Mouse (Mus musculus): ENCODE measurements around the gene Gm16223. TPM values are rescaled to one million over a fixed set of nuclear protein-coding genes. Genes with fewer than 3 reads are reported as not detected.

Gm16223 gene
- total and polyA plus RNA-seq, 3 experiments: not detected

GRCm38 (mm10) chr5:42023521-42023920, 44.2 kb upstream of the Gm16223 start:
- Histone ChIP-seq H3K27me3 (ENCODE audit: control insufficient read depth in 1 of 2, insufficient read depth in 2 of 2, low read length in 2 of 2) (no peaks in the 10 kb centered on the region), H3K9ac (ENCODE audit: control insufficient read depth, low read depth, low read length, poor library complexity, severe bottlenecking) (no peak overlapping the region), H3K9me3 (replicated peaks; ENCODE audit: insufficient read depth, low read length) (no peaks in the 10 kb centered on the region), H3K36me3 (ENCODE audit: control insufficient read depth in 1 of 2, insufficient read depth in 2 of 2, low read length in 2 of 2) (no peaks in the 10 kb centered on the region), H3K27ac (ENCODE audit: control insufficient read depth, low read depth, low read length) (no peak overlapping the region), H3K4me1 (ENCODE audit: control insufficient read depth in 1 of 2, insufficient read depth in 2 of 2, low read length in 2 of 2) (no peaks in the 10 kb centered on the region), H3K79me2 (ENCODE audit: control insufficient read depth, insufficient read depth, low read length, poor library complexity) (no peaks in the 10 kb centered on the region), H3K4me3 (ENCODE audit: control insufficient read depth in 1 of 2, insufficient read depth in 1 of 2, low read depth in 2 of 2, low read length in 2 of 2) (no peak overlapping the region)
- no peak for DNase-seq (ENCODE audit: low read depth, low spot score)
- TF ChIP-seq USF2 (IDR thresholded peaks at IDR 0.05; ENCODE audit: borderline replicate concordance in 1 of 2, insufficient read depth in 1 of 2, low read depth in 1 of 2, low read length in 2 of 2) (no peak), MYC (IDR thresholded peaks at IDR 0.05; ENCODE audit: low read depth, low read length) (no peak), POLR2A (IDR thresholded peaks at IDR 0.05; ENCODE audit: control insufficient read depth in 1 of 2, insufficient read depth in 1 of 2, low read depth in 1 of 2, low read length in 2 of 2, poor library complexity in 1 of 2) (no peak), ELF1 (IDR thresholded peaks at IDR 0.05; ENCODE audit: low read depth, low read length) (no peak), USF1 (IDR thresholded peaks at IDR 0.05; ENCODE audit: low read depth, low read length) (no peak)

- no peaks in the 10 kb centered on the region for H3K9me3 ChIP-seq (replicated peaks; ENCODE audit: insufficient read depth, low read length)
- no peaks in the 10 kb centered on the region for H3K4me1 ChIP-seq (ENCODE audit: control insufficient read depth in 1 of 2, insufficient read depth in 2 of 2, low read length in 2 of 2)
- H3K79me2 ChIP-seq (ENCODE audit: control insufficient read depth, insufficient read depth, low read length, poor library complexity): no peaks in the 10 kb centered on the region
- no peak for TF ChIP-seq MYC (IDR thresholded peaks at IDR 0.05; ENCODE audit: low read depth, low read length)
- no peak for TF ChIP-seq TBP (IDR thresholded peaks at IDR 0.05; ENCODE audit: low read depth, low read length)
- no peak for TF ChIP-seq KAT2A (conservative IDR thresholded peaks at IDR 0.05; ENCODE audit: low read depth, low read length)
- TF ChIP-seq E2F4 (IDR thresholded peaks at IDR 0.05; ENCODE audit: borderline replicate concordance, low read depth, low read length): no peak
- no peak for TF ChIP-seq CHD1 (IDR thresholded peaks at IDR 0.05; ENCODE audit: low read depth, low read length)
- TF ChIP-seq NRF1 (IDR thresholded peaks at IDR 0.05; ENCODE audit: insufficient read depth, low read depth, low read length, poor library complexity, severe bottlenecking): no peak
- TF ChIP-seq MAZ (IDR thresholded peaks at IDR 0.05; ENCODE audit: low read depth, low read length): no peak
- TF ChIP-seq EP300 (IDR thresholded peaks at IDR 0.05; ENCODE audit: low read depth in 1 of 2, low read length in 2 of 2): no peak
- TF ChIP-seq HCFC1 (IDR thresholded peaks at IDR 0.05; ENCODE audit: low read depth, low read length): no peak
- TF ChIP-seq UBTF (IDR thresholded peaks at IDR 0.05; ENCODE audit: borderline replicate concordance, insufficient read depth, low read depth, low read length): no peak
- TF ChIP-seq GATA1 (IDR thresholded peaks at IDR 0.05; ENCODE audit: low read depth, low read length): no peak
- TF ChIP-seq SIN3A (IDR thresholded peaks at IDR 0.05; ENCODE audit: low read length): no peak
- TF ChIP-seq GABPA (IDR thresholded peaks at IDR 0.05; ENCODE audit: low read depth, low read length): no peak
- no peak for TF ChIP-seq CHD2 (IDR thresholded peaks at IDR 0.05; ENCODE audit: low read length)
- no peak for TF ChIP-seq MAFK (IDR thresholded peaks at IDR 0.05; ENCODE audit: borderline replicate concordance, low read depth, low read length)
- TF ChIP-seq ELF1 (IDR thresholded peaks at IDR 0.05; ENCODE audit: low read depth, low read length): no peak
- no peak for TF ChIP-seq POLR2AphosphoS5 (IDR thresholded peaks at IDR 0.05; ENCODE audit: borderline replicate concordance, low read depth, low read length)
- DNase-seq (ENCODE audit: low read depth, low spot score): no peak
- no peak overlapping the region for H3K4me3 ChIP-seq (ENCODE audit: control insufficient read depth in 1 of 2, insufficient read depth in 1 of 2, low read depth in 2 of 2, low read length in 2 of 2)
- H3K27ac ChIP-seq (ENCODE audit: control insufficient read depth, low read depth, low read length): no peak overlapping the region
- H3K36me3 ChIP-seq (ENCODE audit: control insufficient read depth in 1 of 2, insufficient read depth in 2 of 2, low read length in 2 of 2): no peaks in the 10 kb centered on the region
- H3K9ac ChIP-seq (ENCODE audit: control insufficient read depth, low read depth, low read length, poor library complexity, severe bottlenecking): no peak overlapping the region
- no peaks in the 10 kb centered on the region for H3K27me3 ChIP-seq (ENCODE audit: control insufficient read depth in 1 of 2, insufficient read depth in 2 of 2, low read length in 2 of 2)
Observed at GRCm38 (mm10) chr5:42036388-42037082, 31.2 kb upstream of the Gm16223 start.

All from MEL (cell line).